Mouse (Mus musculus) midbrain, embryonic 10.5 days (tissue): Measurements from ENCODE around the gene Foxred2. TPM values are rescaled to one million over a fixed set of nuclear protein-coding genes. Genes with fewer than 3 reads are reported as not detected.

Experiments
- DNase-seq: peaks from one replicate; pipeline ENCODE4 v3.0.0-alpha.2; 2017; ENCODE audit warnings: low spot score
- H3K27ac ChIP-seq: fragments of 300-500 bp; sonication (generic); replicated peaks from 2 replicates; pipeline ENCODE4 v1.5.1; 2016; ENCODE audit warnings: mild to moderate bottlenecking
- H3K27me3 ChIP-seq: fragments of 300-500 bp; sonication (generic); 2 replicates; pipeline ENCODE4 v1.6.1; 2016; ENCODE audit warnings: low read depth, mild to moderate bottlenecking; ENCODE audit not compliant: poor library complexity, severe bottlenecking
- H3K36me3 ChIP-seq: fragments of 300-500 bp; sonication (generic); 2 replicates; pipeline ENCODE4 v1.6.1; 2016; ENCODE audit warnings: mild to moderate bottlenecking, moderate library complexity
- H3K4me1 ChIP-seq: fragments of 300-500 bp; sonication (generic); 2 replicates; pipeline ENCODE4 v1.6.1; 2016
- H3K4me3 ChIP-seq: fragments of 300-500 bp; sonication (generic); 2 replicates; pipeline ENCODE4 v1.5.1; 2016; ENCODE audit warnings: mild to moderate bottlenecking, moderate library complexity
- H3K9me3 ChIP-seq: fragments of 300-500 bp; sonication (generic); replicated peaks from 2 replicates; pipeline ENCODE4 v1.6.1; 2016; ENCODE audit warnings: mild to moderate bottlenecking
- WGBS: fragments of 180-500 bp; shearing (Covaris S2); methylation state at CpG from one replicate; pipeline ENCODE4 v1.1.7; 2016; 5-methylcytosine and 5-hydroxymethylcytosine counted together
- polyA plus RNA-seq: library from polyadenylated mRNA; unstranded; fragments of >200 nt; fragmentation: Nextera tagmentation; extraction: Ambion mirVana; gene quantifications from 2 replicates; pipeline ENCODE4 v1.2.1, GENCODE M21; 2016

The Foxred2 gene
- polyA plus RNA-seq, 1 experiment from 2014 or later: 6.4 TPM

DNA sequence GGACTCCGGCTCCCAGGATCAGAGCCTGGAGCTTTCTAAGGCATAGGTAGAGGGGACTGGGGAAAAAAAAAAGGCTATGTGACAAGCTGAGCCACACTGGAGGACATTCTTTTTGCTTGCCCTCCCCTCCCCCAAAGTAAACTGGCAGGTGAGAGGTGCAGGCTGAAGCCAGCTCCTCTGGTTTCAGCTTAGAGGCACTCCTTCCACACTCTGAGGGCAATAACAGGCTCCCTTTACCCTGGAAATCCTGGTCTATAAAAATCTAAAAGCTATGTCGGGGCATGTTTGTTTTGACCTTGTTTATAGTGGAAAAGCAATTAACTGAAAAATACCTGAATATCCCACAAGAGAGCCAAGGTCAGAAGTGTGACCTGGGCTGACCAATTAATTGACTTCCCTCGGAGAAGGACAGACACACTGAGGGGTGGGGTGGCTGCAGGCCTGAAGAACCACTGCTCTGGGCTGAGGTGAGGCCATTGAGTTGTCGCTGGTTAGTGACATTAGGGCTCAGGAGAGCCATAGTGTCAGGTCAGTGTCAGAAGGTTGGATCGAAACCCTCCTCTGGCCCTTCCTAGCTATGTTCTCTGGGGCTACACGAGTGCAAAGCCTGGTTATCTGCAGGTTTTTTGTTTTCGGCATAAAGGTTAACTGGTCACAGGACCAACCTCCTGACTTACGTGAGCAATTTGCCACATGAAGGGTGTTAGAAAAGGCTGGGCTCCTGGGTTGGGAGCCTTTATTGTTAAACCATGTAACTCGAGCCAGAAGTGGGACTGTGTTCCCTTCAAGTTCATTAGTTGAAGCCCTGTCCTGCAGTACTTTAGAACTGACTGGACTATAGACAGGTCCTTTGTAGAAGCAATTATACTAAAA is 48.6 kb downstream of the Foxred2 start:
- Histone ChIP-seq H3K4me3 (no peak overlapping the region), H3K36me3 (no peaks in the 10 kb centered on the region), H3K9me3 (no peaks in the 10 kb centered on the region), H3K27ac (no peak overlapping the region), H3K4me1 (peaks cover 53% of the 10 kb centered on the region), H3K27me3 (peaks cover 41% of the 10 kb centered on the region)
- WGBS: 71% methylated on average over 9 of the region's 9 CpGs
- no peak for DNase-seq

DNA sequence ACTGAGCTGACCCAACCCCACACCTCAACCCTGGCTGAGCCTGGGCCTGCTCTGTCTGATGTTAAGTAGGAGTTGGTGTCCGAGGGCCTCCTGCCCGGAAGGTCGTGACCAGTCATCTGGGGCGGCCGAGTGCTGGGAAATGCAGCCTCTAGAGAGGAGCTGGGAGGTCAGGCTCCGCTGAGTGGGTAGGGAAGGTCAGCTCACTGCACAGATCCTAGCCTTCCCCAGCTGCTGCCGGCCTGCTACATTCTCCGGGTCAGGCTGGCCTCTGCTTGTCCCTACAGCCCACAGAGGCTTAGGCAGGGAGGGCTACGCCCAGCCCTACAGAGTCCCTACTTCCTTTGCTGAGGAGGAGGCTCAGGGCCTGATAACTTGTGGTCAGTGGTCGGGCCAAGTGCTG is 50.0 kb downstream of the Foxred2 start:
- H3K4me1 ChIP-seq: peaks cover 41% of the 10 kb centered on the region
- 43% methylated on average over 10 of the region's 10 CpGs for WGBS
- H3K4me3 ChIP-seq: no peak overlapping the region
- no peaks in the 10 kb centered on the region for H3K9me3 ChIP-seq
- no peaks in the 10 kb centered on the region for H3K36me3 ChIP-seq
- H3K27ac ChIP-seq: peak overlapping the region; percentile 65; the same call in 1 of the 2 replicates
- peak; percentile 19 for DNase-seq
- peaks cover 41% of the 10 kb centered on the region for H3K27me3 ChIP-seq

DNA sequence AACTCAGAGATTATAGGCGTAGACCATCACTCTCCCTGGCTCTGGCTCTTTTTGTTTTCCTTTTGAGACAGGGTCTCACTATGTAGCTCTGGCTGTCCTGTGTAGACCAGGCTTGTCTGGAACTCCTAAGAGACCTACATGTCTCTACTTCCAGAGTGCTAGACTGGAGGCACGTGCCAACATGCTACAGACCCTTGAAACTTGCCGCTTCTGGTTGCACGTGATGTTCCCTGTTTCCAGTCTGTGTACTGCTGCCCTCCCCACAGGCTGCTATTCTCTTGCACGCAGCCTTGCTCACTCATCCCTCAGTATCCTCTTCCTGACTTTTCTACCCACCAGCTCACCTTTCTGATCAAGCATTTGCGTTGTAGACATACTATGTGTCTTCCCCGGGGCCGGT is 50.4 kb downstream of the Foxred2 start:
- H3K36me3 ChIP-seq: no peaks in the 10 kb centered on the region
- WGBS: 78% methylated on average over 8 of the region's 8 CpGs
- H3K4me1 ChIP-seq: peaks cover 37% of the 10 kb centered on the region
- H3K9me3 ChIP-seq: no peaks in the 10 kb centered on the region
- H3K4me3 ChIP-seq: no peak overlapping the region
- peaks cover 41% of the 10 kb centered on the region for H3K27me3 ChIP-seq
- DNase-seq: no peak
- no peak overlapping the region; the same call in 1 of the 2 replicates for H3K27ac ChIP-seq

DNA sequence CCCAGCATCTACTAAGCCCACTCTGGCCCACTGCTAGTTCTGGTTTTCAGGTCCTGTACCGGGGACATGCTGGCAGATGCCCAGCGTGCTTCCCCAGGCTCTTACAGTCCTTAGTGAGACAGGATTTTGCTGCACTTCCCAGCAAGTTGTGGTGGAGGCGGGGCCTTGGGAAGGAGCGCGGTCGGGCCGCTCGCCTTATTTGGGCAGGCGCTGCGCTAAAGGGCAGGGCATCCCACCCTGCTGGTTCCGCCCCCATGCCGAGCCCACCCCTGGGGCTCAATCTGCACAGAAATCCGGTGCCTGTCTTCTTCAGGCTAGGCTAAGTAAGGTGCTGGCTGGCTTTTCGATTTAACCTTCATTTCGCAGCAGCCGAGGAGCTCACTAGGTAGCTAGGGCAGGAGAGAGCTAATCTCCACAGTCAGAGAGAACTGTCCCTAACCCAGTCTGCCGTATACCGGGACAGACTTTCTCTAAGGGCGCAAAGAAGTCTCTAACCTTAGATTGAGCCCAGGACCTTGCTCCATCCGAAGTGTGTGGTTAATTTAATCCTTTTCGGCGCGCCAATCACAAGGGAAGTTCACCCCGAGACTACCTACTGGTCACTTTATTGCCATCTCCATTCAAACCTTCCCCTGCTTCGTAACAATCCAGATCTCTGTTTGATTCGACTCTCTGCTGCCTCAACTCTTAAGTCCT is 51.1 kb downstream of the Foxred2 start:
- Histone ChIP-seq H3K4me3 (peak overlapping the region; percentile 50), H3K4me1 (peaks cover 34% of the 10 kb centered on the region), H3K27me3 (peaks cover 41% of the 10 kb centered on the region), H3K27ac (peak overlapping the region; percentile 72), H3K9me3 (no peaks in the 10 kb centered on the region), H3K36me3 (no peaks in the 10 kb centered on the region)
- peak; percentile 69 for DNase-seq
- WGBS: 3% methylated on average over 26 of the region's 26 CpGs

DNA sequence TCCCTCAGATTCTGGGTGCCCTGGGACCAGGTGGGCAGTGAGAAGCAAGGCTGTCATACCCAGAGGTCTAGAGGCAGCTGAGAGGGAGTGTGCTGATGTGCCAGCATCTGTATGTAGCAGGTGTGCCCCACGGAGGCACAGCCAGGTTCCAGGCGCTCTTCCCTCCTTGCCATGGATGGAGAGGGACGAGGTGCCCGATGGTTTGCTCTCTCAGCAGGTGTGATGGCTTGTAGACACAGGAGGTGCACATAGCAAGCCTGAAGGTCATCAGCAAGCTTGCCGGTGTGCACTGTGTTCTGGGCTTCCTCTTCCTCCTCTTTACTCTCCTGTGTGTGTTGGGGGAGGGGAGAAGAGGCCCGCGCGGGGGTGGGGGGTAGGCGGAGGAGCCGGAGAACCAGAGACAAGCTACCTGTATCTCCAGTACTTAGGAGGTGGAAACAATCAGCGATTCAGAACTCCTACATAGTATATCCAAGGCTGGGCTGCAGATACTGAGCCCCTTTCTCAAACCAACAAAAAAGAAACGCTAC is 52.1 kb downstream of the Foxred2 start:
- Histone ChIP-seq H3K4me1 (peaks cover 34% of the 10 kb centered on the region), H3K27me3 (peaks cover 41% of the 10 kb centered on the region), H3K9me3 (no peaks in the 10 kb centered on the region), H3K27ac (no peak overlapping the region), H3K4me3 (no peak overlapping the region), H3K36me3 (no peaks in the 10 kb centered on the region)
- no peak for DNase-seq
- WGBS: 31% methylated on average over 12 of the region's 12 CpGs

DNA sequence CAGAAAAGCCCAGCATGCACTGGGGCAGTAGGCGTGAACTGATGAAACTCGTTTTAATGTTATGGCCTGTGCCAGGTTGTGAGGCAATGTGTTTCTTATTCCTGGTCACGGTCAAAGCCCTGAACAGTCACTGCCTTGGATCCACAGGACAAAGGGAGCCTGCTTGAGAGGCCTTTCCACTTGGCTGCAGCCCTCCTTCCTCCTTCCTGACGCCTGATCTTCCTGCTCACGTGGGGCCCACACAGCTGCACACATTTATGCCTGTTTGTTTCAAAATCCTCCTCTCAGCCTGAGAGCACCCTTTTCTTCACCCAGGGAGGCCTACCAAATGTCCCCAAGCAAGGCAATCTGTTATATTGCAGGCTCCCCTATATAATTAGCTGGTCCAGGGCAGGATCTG is 53.3 kb downstream of the Foxred2 start:
- no peaks in the 10 kb centered on the region for H3K36me3 ChIP-seq
- no peak for DNase-seq
- peak overlapping the region; percentile 33; the same call in 1 of the 2 replicates for H3K27ac ChIP-seq
- WGBS: 74% methylated on average over 5 of the region's 5 CpGs
- H3K4me1 ChIP-seq: peaks cover 34% of the 10 kb centered on the region
- H3K4me3 ChIP-seq: no peak overlapping the region
- H3K9me3 ChIP-seq: no peaks in the 10 kb centered on the region
- H3K27me3 ChIP-seq: peaks cover 41% of the 10 kb centered on the region

DNA sequence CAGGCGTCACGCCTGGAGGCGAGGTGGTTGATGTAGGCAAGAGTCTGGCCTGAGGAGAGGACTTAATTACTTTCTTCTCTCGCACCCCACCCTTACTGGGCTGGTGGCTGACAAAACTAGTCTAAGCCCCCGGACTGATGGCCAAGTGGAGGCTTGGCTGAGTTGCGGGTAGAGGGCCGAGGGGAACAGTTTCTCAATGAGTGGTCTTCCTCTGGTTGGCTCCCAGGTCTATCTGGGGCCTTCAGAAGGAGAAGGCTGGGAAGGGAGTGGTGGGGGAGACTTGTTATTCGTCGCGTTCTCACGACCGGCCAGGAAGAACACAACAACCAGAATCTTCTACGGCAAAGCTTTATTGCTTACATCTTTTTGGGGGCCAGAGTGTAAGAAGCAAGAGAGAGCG is 61.6 kb downstream of the Foxred2 start:
- 88% methylated on average over 14 of the region's 14 CpGs for WGBS
- Histone ChIP-seq H3K4me3 (no peak overlapping the region), H3K9me3 (no peaks in the 10 kb centered on the region), H3K27ac (no peak overlapping the region), H3K36me3 (no peaks in the 10 kb centered on the region), H3K27me3 (no peaks in the 10 kb centered on the region), H3K4me1 (no peaks in the 10 kb centered on the region)
- DNase-seq: no peak

DNA sequence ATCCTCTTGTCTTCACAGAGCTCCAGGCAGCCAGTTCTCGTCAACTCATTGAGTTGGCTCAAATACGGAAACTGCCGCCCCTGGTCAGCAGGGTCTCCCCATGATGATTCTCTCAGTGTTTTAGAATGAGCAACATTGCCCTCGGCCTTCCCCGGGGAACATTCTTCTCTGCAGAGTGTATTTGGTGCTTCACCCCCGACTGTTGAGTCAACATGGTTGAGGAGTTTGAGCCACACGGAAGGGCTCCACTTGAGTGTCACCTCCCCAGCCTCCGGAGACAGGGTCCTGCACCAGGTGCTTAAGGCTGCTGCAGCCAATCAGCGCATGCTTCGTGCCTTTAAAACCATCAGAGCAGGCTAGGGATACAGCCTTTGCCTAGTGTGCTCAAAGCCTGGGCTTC is 63.2 kb downstream of the Foxred2 start:
- H3K4me3 ChIP-seq: no peak overlapping the region
- H3K27me3 ChIP-seq: no peaks in the 10 kb centered on the region
- H3K4me1 ChIP-seq: 0 out of 2 replicates have a peak, but pooled peaks cover 2% of the 10 kb centered on the region
- no peaks in the 10 kb centered on the region for H3K36me3 ChIP-seq
- WGBS: 74% methylated on average over 10 of the region's 10 CpGs
- no peak for DNase-seq
- H3K27ac ChIP-seq: no peak overlapping the region
- H3K9me3 ChIP-seq: no peaks in the 10 kb centered on the region

DNA sequence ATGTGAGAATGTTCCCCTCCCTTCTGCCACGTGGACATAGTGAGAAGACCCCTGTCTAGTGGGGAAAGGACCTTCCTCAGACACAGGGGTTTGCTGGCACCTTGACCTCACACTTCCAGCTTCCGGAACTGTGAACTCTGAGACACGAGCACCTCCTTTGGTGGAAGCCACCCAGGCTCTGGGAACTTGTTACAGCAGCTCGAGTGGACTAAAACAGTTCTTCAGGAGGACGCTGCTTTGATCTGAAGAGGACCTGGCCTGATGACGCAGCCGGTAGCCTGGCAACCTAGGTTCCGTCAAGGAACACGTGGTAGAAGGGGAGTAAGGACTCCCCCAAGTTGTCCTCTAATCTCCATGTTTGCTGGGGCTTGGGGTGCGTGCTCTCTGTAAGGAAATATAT is 64.1 kb downstream of the Foxred2 start:
- Histone ChIP-seq H3K27me3 (no peaks in the 10 kb centered on the region), H3K36me3 (no peaks in the 10 kb centered on the region), H3K9me3 (no peaks in the 10 kb centered on the region), H3K27ac (no peak overlapping the region), H3K4me1 (peaks cover 7% of the 10 kb centered on the region; the same call in 1 of the 2 replicates), H3K4me3 (no peak overlapping the region)
- DNase-seq: no peak
- WGBS: 89% methylated on average over 10 of the region's 10 CpGs

DNA sequence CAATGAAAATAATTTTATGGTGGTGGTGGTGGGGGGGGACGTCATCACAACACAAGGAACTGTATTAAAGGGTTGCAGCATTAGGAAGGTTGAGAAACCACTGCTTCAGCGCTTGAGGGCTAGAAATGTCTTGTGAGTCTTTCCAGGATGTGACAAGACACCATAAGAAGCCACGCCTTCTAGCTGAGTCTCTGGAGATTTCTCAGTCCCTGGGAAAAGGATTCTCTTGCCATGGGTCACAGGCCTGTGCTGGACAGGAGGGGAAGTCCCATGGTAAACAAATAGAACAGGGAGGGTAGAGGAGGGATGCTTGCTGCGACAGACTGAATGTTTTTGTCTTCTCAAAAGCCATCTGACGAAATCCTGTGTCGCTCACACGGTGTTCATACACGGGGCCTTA is 64.8 kb downstream of the Foxred2 start:
- Histone ChIP-seq H3K27me3 (no peaks in the 10 kb centered on the region), H3K4me1 (peaks cover 13% of the 10 kb centered on the region; the same call in 1 of the 2 replicates), H3K9me3 (no peaks in the 10 kb centered on the region), H3K4me3 (no peak overlapping the region), H3K36me3 (no peaks in the 10 kb centered on the region), H3K27ac (no peak overlapping the region)
- DNase-seq: no peak
- WGBS: 88% methylated on average over 8 of the region's 8 CpGs
